Mouse (Mus musculus) frontal cortex, adult 2 months (tissue): ENCODE data around the gene Vmn1r122. TPM values are rescaled to one million over a fixed set of nuclear protein-coding genes. Genes with fewer than 3 reads are reported as not detected.
"Not testable (repeated sequence)": the region's sequence is repeated elsewhere in the genome, so short reads cannot be mapped to it uniquely, and the experiment has no call there.

ENCODE experiments used
- DNase-seq, 2 experiments: peaks; one replicate each; pipeline ENCODE4 v3.0.0; 2022; ENCODE audit warnings: low spot score in 1 of 2; ENCODE audit errors: extremely low spot score in 1 of 2
- polyA plus RNA-seq: library from polyadenylated mRNA; depleted of rRNA; stranded (reverse); fragments of >200 nt; gene quantifications from 2 replicates; pipeline ENCODE4 v1.2.3, GENCODE M21; 2012; rRNA removed

Gene Vmn1r122
- not detected in 2 replicates for polyA plus RNA-seq

GRCm38 (mm10) chr7:21134028-21134427 lies at the start of gene Vmn1r122:
Gene Vmn1r122, minus strand, starts transcription at chr7:21134128.
- not testable (repeated sequence) for DNase-seq

DNA sequence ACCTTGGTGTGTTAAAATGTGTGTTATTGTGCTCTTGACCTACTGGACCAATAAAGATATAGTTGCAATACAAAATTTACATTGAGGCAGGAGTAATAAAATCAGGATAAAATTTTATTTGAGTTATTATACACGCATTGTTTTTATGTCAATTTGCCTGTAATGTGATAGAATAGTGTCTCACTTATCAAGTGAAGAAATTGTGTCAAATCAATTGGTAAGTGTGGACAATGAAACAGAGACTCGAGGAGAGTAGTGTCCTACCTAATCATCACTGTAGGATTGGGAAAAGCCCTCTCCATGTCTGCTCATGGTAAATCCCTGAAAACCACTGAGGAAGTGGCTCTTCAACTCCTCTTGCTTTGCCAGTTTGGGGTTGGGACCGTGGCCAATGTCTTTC lies 28.0 kb upstream of the Vmn1r122 start, which contains the start of gene Vmn1r123:
Gene Vmn1r123, plus strand, starts transcription at position 301 of the 400 bp plus-strand sequence.
- not testable (repeated sequence) for DNase-seq

GRCm38 (mm10) chr7:21098413-21098812 lies 35.5 kb downstream of the Vmn1r122 start, which contains the start of gene Vmn1r121:
Gene Vmn1r121, minus strand, starts transcription at chr7:21098513.
- not testable (repeated sequence) for DNase-seq

Other genes with a start within 250 kb of the Vmn1r122 start
- not detected in 2 replicates for gene Vmn1r118, start 221.8 kb downstream of the Vmn1r122 start, polyA plus RNA-seq
- not detected in 2 replicates for gene Vmn1r119, start 121.7 kb downstream of the Vmn1r122 start, polyA plus RNA-seq
- not detected in 2 replicates for gene Vmn1r120, start 80.3 kb downstream of the Vmn1r122 start, polyA plus RNA-seq
- not detected in 2 replicates for gene Vmn1r121, start 35.6 kb downstream of the Vmn1r122 start, polyA plus RNA-seq
- gene Vmn1r123, start 28.1 kb upstream of the Vmn1r122 start, polyA plus RNA-seq: not detected in 2 replicates
- not detected in 2 replicates for gene Gm5157, start 56.3 kb upstream of the Vmn1r122 start, polyA plus RNA-seq
- gene Vmn1r124, start 126.5 kb upstream of the Vmn1r122 start, polyA plus RNA-seq: not detected in 2 replicates
- not detected in 2 replicates for gene Vmn1r125, start 138.1 kb upstream of the Vmn1r122 start, polyA plus RNA-seq
- gene Vmn1r126, start 167.3 kb upstream of the Vmn1r122 start, polyA plus RNA-seq: not detected in 2 replicates
- gene Vmn1r127, start 185.7 kb upstream of the Vmn1r122 start, polyA plus RNA-seq: not detected in 2 replicates
- not detected in 2 replicates for gene Vmn1r128, start 215.2 kb upstream of the Vmn1r122 start, polyA plus RNA-seq
- gene Vmn1r129, start 227.2 kb upstream of the Vmn1r122 start, polyA plus RNA-seq: not detected in 2 replicates